ENCODE assay signal across 8 mouse cellular contexts in the genomic region with DNA sequence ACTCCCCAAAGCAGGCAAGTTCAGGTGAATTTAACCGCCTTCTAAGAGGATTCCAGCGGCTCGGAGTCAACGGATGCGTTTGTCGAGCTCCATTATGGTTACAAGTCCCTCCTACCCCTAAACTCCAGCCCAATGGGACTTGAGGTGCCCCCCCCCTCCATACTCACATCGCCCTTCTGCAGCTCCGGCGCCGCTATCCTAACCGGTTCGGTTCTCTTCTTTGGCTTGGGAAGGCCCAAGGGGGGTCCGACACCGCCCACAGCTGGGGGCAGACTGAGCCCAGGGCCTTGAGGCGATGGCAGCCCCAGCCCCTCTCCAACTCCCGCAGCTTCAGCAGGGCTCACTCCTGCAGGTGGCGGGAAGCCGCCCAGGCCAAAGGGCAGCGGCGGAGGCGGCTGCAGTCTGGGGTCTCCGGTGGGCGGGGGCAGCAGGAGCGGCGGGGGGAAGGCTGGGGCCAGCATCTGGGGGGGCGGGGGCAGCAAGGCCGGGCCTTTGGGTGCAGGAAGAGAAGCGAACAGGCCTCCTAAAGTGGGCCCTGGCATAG. TPM values are rescaled to one million over a fixed set of nuclear protein-coding genes. Genes with fewer than 3 reads are reported as not detected.
A peak's percentile ranks its signal among the peaks of the same experiment; 100 is the strongest.
DNase-seq lines count a peak whose midpoint lies in the region; ATAC-seq and TF ChIP-seq lines count a peak whose summit lies in the region.

No protein-coding gene starts in this region.

- peak overlapping the region; percentile 71 for H3K4me3 ChIP-seq in left cerebral cortex, adult 2 months
- H3K4me3 ChIP-seq in brown adipose tissue, adult 24 weeks (ENCODE audit: insufficient read depth, low read depth, low read length) = peak overlapping the region; percentile 78
- H3K4me3 ChIP-seq in forebrain, embryonic 14.5 days (ENCODE audit: low read depth, low read length) = peak overlapping the region; percentile 93
- H3K4me3 ChIP-seq in hindbrain, embryonic 16.5 days (ENCODE audit: low read length) = peak overlapping the region; percentile 100
- peak overlapping the region; percentile 99 for H3K4me3 ChIP-seq in limb, embryonic 10.5 days
- H3K4me3 ChIP-seq in midbrain, embryonic 14.5 days (replicated peaks; ENCODE audit: low read depth, low read length) = peak overlapping the region; percentile 91
- H3K4me3 ChIP-seq in stomach, embryonic 14.5 days (ENCODE audit: low read depth, low read length) = peak overlapping the region; percentile 100

- H3K27ac ChIP-seq in left cerebral cortex, adult 2 months = peak overlapping the region; percentile 90
- peak overlapping the region; percentile 78 for H3K27ac ChIP-seq in brown adipose tissue, adult 24 weeks (replicated peaks; ENCODE audit: low read depth, low read length)
- peak overlapping the region; percentile 66; the same call in 1 of the 2 replicates for H3K27ac ChIP-seq in forebrain, embryonic 14.5 days (ENCODE audit: low read depth, low read length)
- H3K27ac ChIP-seq in hindbrain, embryonic 16.5 days (ENCODE audit: low read depth, low read length) = peak overlapping the region; percentile 89
- H3K27ac ChIP-seq in limb, embryonic 10.5 days = peak overlapping the region; percentile 95
- H3K27ac ChIP-seq in midbrain, embryonic 14.5 days (replicated peaks; ENCODE audit: low read depth, low read length) = peak overlapping the region; percentile 82
- peak overlapping the region; percentile 91 for H3K27ac ChIP-seq in stomach, embryonic 14.5 days (ENCODE audit: low read length)

- 0% methylated on average over 25 of the region's 28 CpGs for WGBS in forebrain, embryonic 14.5 days
- under 1% methylated on average over 28 of the region's 28 CpGs for WGBS in hindbrain, embryonic 16.5 days
- under 1% methylated on average over 28 of the region's 28 CpGs for WGBS in limb, embryonic 10.5 days
- whole genome bisulfite sequencing in midbrain, embryonic 14.5 days = under 1% methylated on average over 28 of the region's 28 CpGs
- WGBS in stomach, embryonic 14.5 days = 0% methylated on average over 28 of the region's 28 CpGs

- intact Hi-C loops in left cerebral cortex, adult 2 months (cut with DNase I) = loop anchor here (1.0 kb wide), 3 partner anchors 22 to 46 kb away; a partner anchor contains a TSS

- TF ChIP-seq CTCF in left cerebral cortex, adult 2 months (IDR thresholded peaks at IDR 0.05) = no peak

- peak; percentile 2; the same call in 1 of the 2 replicates for ATAC-seq in forebrain, embryonic 14.5 days
- ATAC-seq in hindbrain, embryonic 16.5 days = no peak; the same call in 1 of the 2 replicates
- peak; percentile 21 for ATAC-seq in midbrain, embryonic 14.5 days (ENCODE audit: low FRiP score, low TSS enrichment)
- peak; percentile 7; the same call in 1 of the 2 replicates for ATAC-seq in stomach, embryonic 14.5 days (ENCODE audit: insufficient number of reproducible peaks, insufficient read depth, low FRiP score, low read depth)

- no peaks in the 10 kb centered on the region for H3K27me3 ChIP-seq in forebrain, embryonic 14.5 days (replicated peaks; ENCODE audit: control insufficient read depth, insufficient read depth, low read length)
- H3K27me3 ChIP-seq in hindbrain, embryonic 16.5 days (replicated peaks; ENCODE audit: control insufficient read depth, insufficient read depth, low read length) = no peaks in the 10 kb centered on the region
- no peaks in the 10 kb centered on the region for H3K27me3 ChIP-seq in limb, embryonic 10.5 days (ENCODE audit: low read depth, poor library complexity, severe bottlenecking)
- H3K27me3 ChIP-seq in midbrain, embryonic 14.5 days (ENCODE audit: control insufficient read depth, insufficient read depth, low read length) = no peaks in the 10 kb centered on the region
- no peaks in the 10 kb centered on the region for H3K27me3 ChIP-seq in stomach, embryonic 14.5 days (ENCODE audit: control insufficient read depth, insufficient read depth, low read length)

- DNase-seq in left cerebral cortex, adult 2 months (ENCODE audit: extremely low spot score in 1 of 2, low spot score in 2 of 2) = peak; percentile 32 to 41
- no peak for DNase-seq in left cerebral cortex, adult 11 months (ENCODE audit: low spot score)
- peak; percentile 25 for DNase-seq in forebrain, embryonic 14.5 days (ENCODE audit: low spot score)
- DNase-seq in limb, embryonic 10.5 days (ENCODE audit: low spot score) = peak; percentile 71
- peak; percentile 31 for DNase-seq in midbrain, embryonic 14.5 days

- peak overlapping the region; percentile 80 for H3K4me2 ChIP-seq in forebrain, embryonic 14.5 days (ENCODE audit: low read length)
- peak overlapping the region; percentile 82 for H3K4me2 ChIP-seq in hindbrain, embryonic 16.5 days (ENCODE audit: low read length)
- peak overlapping the region; percentile 93 for H3K4me2 ChIP-seq in midbrain, embryonic 14.5 days (ENCODE audit: low read length)
- H3K4me2 ChIP-seq in stomach, embryonic 14.5 days (replicated peaks; ENCODE audit: low read depth, low read length) = peak overlapping the region; percentile 94

- peak overlapping the region; percentile 96 for H3K9ac ChIP-seq in forebrain, embryonic 14.5 days (ENCODE audit: low read length)
- peak overlapping the region; percentile 98 for H3K9ac ChIP-seq in hindbrain, embryonic 16.5 days (ENCODE audit: low read depth, low read length)
- H3K9ac ChIP-seq in midbrain, embryonic 14.5 days (replicated peaks; ENCODE audit: low read length) = peak overlapping the region; percentile 86
- peak overlapping the region; percentile 95 for H3K9ac ChIP-seq in stomach, embryonic 14.5 days (replicated peaks; ENCODE audit: low read depth, low read length)

- H3K4me1 ChIP-seq in brown adipose tissue, adult 24 weeks (ENCODE audit: control insufficient read depth, insufficient read depth, insufficient read length, low read length) = peaks cover 8% of the 10 kb centered on the region; the same call in 1 of the 2 replicates
- H3K4me1 ChIP-seq in forebrain, embryonic 14.5 days (ENCODE audit: control insufficient read depth, insufficient read depth, low read length) = peaks cover 18% of the 10 kb centered on the region
- peaks cover 18% of the 10 kb centered on the region for H3K4me1 ChIP-seq in hindbrain, embryonic 16.5 days (ENCODE audit: control insufficient read depth, insufficient read depth, low read depth, low read length)
- peaks cover 21% of the 10 kb centered on the region for H3K4me1 ChIP-seq in limb, embryonic 10.5 days
- peaks cover 18% of the 10 kb centered on the region for H3K4me1 ChIP-seq in midbrain, embryonic 14.5 days (ENCODE audit: control insufficient read depth, insufficient read depth, low read length)
- peaks cover 15% of the 10 kb centered on the region for H3K4me1 ChIP-seq in stomach, embryonic 14.5 days (ENCODE audit: control insufficient read depth, insufficient read depth, low read length)

- peaks cover 11% of the 10 kb centered on the region for H3K36me3 ChIP-seq in forebrain, embryonic 14.5 days (ENCODE audit: control insufficient read depth, insufficient read depth, low read length)
- H3K36me3 ChIP-seq in hindbrain, embryonic 16.5 days (ENCODE audit: control insufficient read depth, insufficient read depth, low read length) = 0 out of 2 replicates have a peak, but pooled peaks cover 3% of the 10 kb centered on the region
- H3K36me3 ChIP-seq in limb, embryonic 10.5 days = peaks cover 35% of the 10 kb centered on the region
- peaks cover 9% of the 10 kb centered on the region for H3K36me3 ChIP-seq in midbrain, embryonic 14.5 days (ENCODE audit: control insufficient read depth, insufficient read depth, low read length)
- peaks cover 2% of the 10 kb centered on the region; the same call in 1 of the 2 replicates for H3K36me3 ChIP-seq in stomach, embryonic 14.5 days (ENCODE audit: control insufficient read depth, insufficient read depth, low read length)

- H3K9me3 ChIP-seq in forebrain, embryonic 14.5 days (replicated peaks; ENCODE audit: control insufficient read depth, low read length) = no peaks in the 10 kb centered on the region
- H3K9me3 ChIP-seq in hindbrain, embryonic 16.5 days (ENCODE audit: control insufficient read depth, low read length) = no peaks in the 10 kb centered on the region
- H3K9me3 ChIP-seq in limb, embryonic 10.5 days (replicated peaks) = no peaks in the 10 kb centered on the region
- no peaks in the 10 kb centered on the region for H3K9me3 ChIP-seq in midbrain, embryonic 14.5 days (ENCODE audit: control insufficient read depth, low read length)
- no peaks in the 10 kb centered on the region for H3K9me3 ChIP-seq in stomach, embryonic 14.5 days (ENCODE audit: control insufficient read depth, low read depth, low read length)

RNA-seq across cellular contexts. Expression of a gene that starts 0.6 kb away (rescaled TPM):
- 10 to 100 TPM; 58.3 to 60.6 TPM for total RNA-seq in left cerebral cortex, adult 2 months (2021)
- 25.6 and 28.7 TPM in 2 replicates for polyA plus RNA-seq in brown adipose tissue, adult 24 weeks (2012; ENCODE audit: insufficient read depth, insufficient read length, missing spikeins)
- polyA plus RNA-seq in forebrain, embryonic 14.5 days (2014; fragmentation: Nextera tagmentation; extraction: Ambion mirVana) = 16.1 and 18.5 TPM in 2 replicates
- polyA plus RNA-seq in hindbrain, embryonic 16.5 days (2015; fragmentation: Nextera tagmentation; extraction: Ambion mirVana) = 13.9 and 15.9 TPM in 2 replicates
- 17.5 and 20.5 TPM in 2 replicates for polyA plus RNA-seq in limb, embryonic 10.5 days (2016; fragmentation: Nextera tagmentation; extraction: Ambion mirVana)
- 17.4 and 22.5 TPM in 2 replicates for polyA plus RNA-seq in midbrain, embryonic 14.5 days (2014; fragmentation: Nextera tagmentation; extraction: Ambion mirVana)
- 12.9 and 14.1 TPM in 2 replicates for polyA plus RNA-seq in stomach, embryonic 14.5 days (2014; fragmentation: Nextera tagmentation; extraction: Ambion mirVana)

RNA-seq across cellular contexts. Expression of a gene that starts 21.3 kb away (rescaled TPM):
- total RNA-seq in left cerebral cortex, adult 2 months (2021) = 100 to 1,000 TPM; 148 to 151 TPM
- 178 and 215 TPM in 2 replicates for polyA plus RNA-seq in brown adipose tissue, adult 24 weeks (2012; ENCODE audit: insufficient read depth, insufficient read length, missing spikeins)
- polyA plus RNA-seq in forebrain, embryonic 14.5 days (2014; fragmentation: Nextera tagmentation; extraction: Ambion mirVana) = 99.1 and 137 TPM in 2 replicates
- 79.7 and 110 TPM in 2 replicates for polyA plus RNA-seq in hindbrain, embryonic 16.5 days (2015; fragmentation: Nextera tagmentation; extraction: Ambion mirVana)
- 272 and 313 TPM in 2 replicates for polyA plus RNA-seq in limb, embryonic 10.5 days (2016; fragmentation: Nextera tagmentation; extraction: Ambion mirVana)
- polyA plus RNA-seq in midbrain, embryonic 14.5 days (2014; fragmentation: Nextera tagmentation; extraction: Ambion mirVana) = 157 and 185 TPM in 2 replicates
- 119 and 135 TPM in 2 replicates for polyA plus RNA-seq in stomach, embryonic 14.5 days (2014; fragmentation: Nextera tagmentation; extraction: Ambion mirVana)

RNA-seq across cellular contexts. Expression of a gene that starts 34.5 kb away (rescaled TPM):
- 10 to 100 TPM; 52.6 to 55.1 TPM for total RNA-seq in left cerebral cortex, adult 2 months (2021)
- polyA plus RNA-seq in brown adipose tissue, adult 24 weeks (2012; ENCODE audit: insufficient read depth, insufficient read length, missing spikeins) = 158 and 172 TPM in 2 replicates
- polyA plus RNA-seq in forebrain, embryonic 14.5 days (2014; fragmentation: Nextera tagmentation; extraction: Ambion mirVana) = 69.5 and 71.2 TPM in 2 replicates
- polyA plus RNA-seq in hindbrain, embryonic 16.5 days (2015; fragmentation: Nextera tagmentation; extraction: Ambion mirVana) = 48.3 and 49.1 TPM in 2 replicates
- polyA plus RNA-seq in limb, embryonic 10.5 days (2016; fragmentation: Nextera tagmentation; extraction: Ambion mirVana) = 75.0 and 81.3 TPM in 2 replicates
- 55.8 and 56.3 TPM in 2 replicates for polyA plus RNA-seq in midbrain, embryonic 14.5 days (2014; fragmentation: Nextera tagmentation; extraction: Ambion mirVana)
- 73.5 and 75.5 TPM in 2 replicates for polyA plus RNA-seq in stomach, embryonic 14.5 days (2014; fragmentation: Nextera tagmentation; extraction: Ambion mirVana)

RNA-seq across cellular contexts. Expression of a gene that starts 38.2 kb away (rescaled TPM):
- not detected for total RNA-seq in left cerebral cortex, adult 2 months (2021)
- polyA plus RNA-seq in brown adipose tissue, adult 24 weeks (2012; ENCODE audit: insufficient read depth, insufficient read length, missing spikeins) = not detected in 2 replicates
- not detected in 2 replicates for polyA plus RNA-seq in forebrain, embryonic 14.5 days (2014; fragmentation: Nextera tagmentation; extraction: Ambion mirVana)
- polyA plus RNA-seq in hindbrain, embryonic 16.5 days (2015; fragmentation: Nextera tagmentation; extraction: Ambion mirVana) = not detected in 2 replicates
- 0.13 TPM in 1 of 2 replicates, not detected in the other for polyA plus RNA-seq in limb, embryonic 10.5 days (2016; fragmentation: Nextera tagmentation; extraction: Ambion mirVana)
- 0.05 TPM in 1 of 2 replicates, not detected in the other for polyA plus RNA-seq in midbrain, embryonic 14.5 days (2014; fragmentation: Nextera tagmentation; extraction: Ambion mirVana)
- 0.17 TPM in 1 of 2 replicates, not detected in the other for polyA plus RNA-seq in stomach, embryonic 14.5 days (2014; fragmentation: Nextera tagmentation; extraction: Ambion mirVana)

RNA-seq across cellular contexts. Expression of a gene that starts 45.3 kb away (rescaled TPM):
- 10 to 100 TPM; 15.1 to 15.6 TPM for total RNA-seq in left cerebral cortex, adult 2 months (2021)
- polyA plus RNA-seq in brown adipose tissue, adult 24 weeks (2012; ENCODE audit: insufficient read depth, insufficient read length, missing spikeins) = 6.7 and 7.9 TPM in 2 replicates
- polyA plus RNA-seq in forebrain, embryonic 14.5 days (2014; fragmentation: Nextera tagmentation; extraction: Ambion mirVana) = 17.9 and 20.0 TPM in 2 replicates
- 22.7 and 28.9 TPM in 2 replicates for polyA plus RNA-seq in hindbrain, embryonic 16.5 days (2015; fragmentation: Nextera tagmentation; extraction: Ambion mirVana)
- polyA plus RNA-seq in limb, embryonic 10.5 days (2016; fragmentation: Nextera tagmentation; extraction: Ambion mirVana) = 84.8 and 86.0 TPM in 2 replicates
- 19.1 and 23.2 TPM in 2 replicates for polyA plus RNA-seq in midbrain, embryonic 14.5 days (2014; fragmentation: Nextera tagmentation; extraction: Ambion mirVana)
- 31.9 and 35.4 TPM in 2 replicates for polyA plus RNA-seq in stomach, embryonic 14.5 days (2014; fragmentation: Nextera tagmentation; extraction: Ambion mirVana)
